Mouse (Mus musculus) small intestine, adult 2 months (tissue): Measurements from ENCODE around the gene Ext2. TPM values are rescaled to one million over a fixed set of nuclear protein-coding genes. Genes with fewer than 3 reads are reported as not detected.

Experiments used
- H3K27ac ChIP-seq: fragments of 200-500 bp; 2 replicates; pipeline ENCODE4 v1.5.1; 2012; ENCODE audit warnings: low read depth, low read length, control low read depth, inconsistent platforms; ENCODE audit not compliant: insufficient read depth
- H3K27me3 ChIP-seq: fragments of 200-500 bp; 2 replicates; pipeline ENCODE4 v1.6.1; 2012; ENCODE audit warnings: mild to moderate bottlenecking, moderate library complexity, low read length, inconsistent platforms; ENCODE audit not compliant: control insufficient read depth, insufficient read depth
- H3K36me3 ChIP-seq: fragments of 200-500 bp; 2 replicates; pipeline ENCODE4 v1.6.1; 2012; ENCODE audit warnings: mild to moderate bottlenecking, low read length, control low read depth, inconsistent platforms; ENCODE audit not compliant: control insufficient read depth, insufficient read depth
- H3K4me1 ChIP-seq: fragments of 200-500 bp; 2 replicates; pipeline ENCODE4 v1.6.1; 2012; ENCODE audit warnings: low read length, inconsistent platforms, mixed read lengths; ENCODE audit not compliant: control insufficient read depth, insufficient read depth, insufficient read length
- H3K4me3 ChIP-seq: fragments of 200-500 bp; 2 replicates; pipeline ENCODE4 v1.5.1; 2012; ENCODE audit warnings: low read depth, mild to moderate bottlenecking, control low read depth, inconsistent platforms, low read length, moderate library complexity
- CTCF ChIP-seq: fragments of 200-500 bp; IDR thresholded peaks from 2 replicates; pipeline ENCODE4 v1.5.1; 2012; ENCODE audit warnings: low read depth, mild to moderate bottlenecking, control low read depth, inconsistent platforms, low read length, moderate library complexity, mixed read lengths; ENCODE audit not compliant: insufficient replicate concordance, insufficient read length; ENCODE audit errors: extremely low read depth
- POLR2A ChIP-seq: fragments of 200-500 bp; IDR thresholded peaks from 2 replicates; pipeline ENCODE4 v1.6.1; 2012; ENCODE audit warnings: low read depth, mild to moderate bottlenecking, control low read depth, inconsistent platforms, low read length, moderate library complexity
- WGBS: fragments of 180-500 bp; shearing (Covaris S2); methylation state at CpG from one replicate; pipeline ENCODE4 v1.1.7; 2018; 5-methylcytosine and 5-hydroxymethylcytosine counted together
- polyA plus RNA-seq: library from polyadenylated mRNA; depleted of rRNA; stranded (reverse); fragments of >200 nt; gene quantifications from 2 replicates; pipeline ENCODE4 v1.2.3, GENCODE M21; 2012

The Ext2 gene
- polyA plus RNA-seq, 1 experiment: 28.6 TPM

- Histone ChIP-seq H3K27ac (no peak overlapping the region), H3K27me3 (no peaks in the 10 kb centered on the region), H3K4me3 (no peak overlapping the region), H3K36me3 (0 out of 2 replicates have a peak, but pooled peaks cover 1% of the 10 kb centered on the region), H3K4me1 (peaks cover 5% of the 10 kb centered on the region; the same call in 1 of the 2 replicates)
- 92% methylated on average over 6 of the region's 6 CpGs for WGBS
- TF ChIP-seq POLR2A (no peak), CTCF (no peak)
These were observed 52.5 kb downstream of the Ext2 start for GRCm38 (mm10) chr2:93769875-93770274.

GRCm38 (mm10) chr2:93765721-93766120 is 56.6 kb downstream of the Ext2 start:
- Histone ChIP-seq H3K27me3 (no peaks in the 10 kb centered on the region), H3K4me3 (no peak overlapping the region), H3K27ac (no peak overlapping the region), H3K36me3 (peaks cover 9% of the 10 kb centered on the region), H3K4me1 (no peaks in the 10 kb centered on the region)
- 96% methylated on average over 5 of the region's 5 CpGs for WGBS
- TF ChIP-seq POLR2A (no peak), CTCF (no peak)

GRCm38 (mm10) chr2:93764211-93764610 is 58.2 kb downstream of the Ext2 start:
- no peak overlapping the region for H3K27ac ChIP-seq
- peaks cover 9% of the 10 kb centered on the region for H3K36me3 ChIP-seq
- no peak overlapping the region for H3K4me3 ChIP-seq
- 92% methylated on average over 3 of the region's 3 CpGs for WGBS
- no peaks in the 10 kb centered on the region for H3K27me3 ChIP-seq
- no peak for TF ChIP-seq CTCF
- TF ChIP-seq POLR2A: no peak
- no peaks in the 10 kb centered on the region for H3K4me1 ChIP-seq

GRCm38 (mm10) chr2:93760389-93760788 is 62.0 kb downstream of the Ext2 start:
- Histone ChIP-seq H3K4me1 (no peaks in the 10 kb centered on the region), H3K27ac (no peak overlapping the region), H3K36me3 (peaks cover 8% of the 10 kb centered on the region), H3K4me3 (no peak overlapping the region), H3K27me3 (no peaks in the 10 kb centered on the region)
- WGBS: 94% methylated on average over 3 of the region's 3 CpGs
- no peak for TF ChIP-seq CTCF
- no peak for TF ChIP-seq POLR2A

GRCm38 (mm10) chr2:93759173-93759572 is 63.2 kb downstream of the Ext2 start:
- H3K27ac ChIP-seq: no peak overlapping the region
- H3K4me1 ChIP-seq: no peaks in the 10 kb centered on the region
- no peaks in the 10 kb centered on the region for H3K27me3 ChIP-seq
- H3K4me3 ChIP-seq: no peak overlapping the region
- no peak for TF ChIP-seq CTCF
- TF ChIP-seq POLR2A: no peak
- WGBS: 81% methylated on average over 7 of the region's 7 CpGs
- peaks cover 8% of the 10 kb centered on the region for H3K36me3 ChIP-seq

GRCm38 (mm10) chr2:93758298-93758697 is 64.1 kb downstream of the Ext2 start:
- no peak overlapping the region for H3K4me3 ChIP-seq
- no peaks in the 10 kb centered on the region for H3K4me1 ChIP-seq
- 86% methylated on average over 6 of the region's 6 CpGs for WGBS
- no peak overlapping the region for H3K27ac ChIP-seq
- no peaks in the 10 kb centered on the region for H3K27me3 ChIP-seq
- TF ChIP-seq POLR2A (no peak), CTCF (no peak)
- H3K36me3 ChIP-seq: peaks cover 8% of the 10 kb centered on the region

- no peaks in the 10 kb centered on the region for H3K36me3 ChIP-seq
- H3K27ac ChIP-seq: no peak overlapping the region
- 86% methylated on average over 2 of the region's 2 CpGs for WGBS
- no peaks in the 10 kb centered on the region for H3K4me1 ChIP-seq
- H3K27me3 ChIP-seq: no peaks in the 10 kb centered on the region
- H3K4me3 ChIP-seq: no peak overlapping the region
- no peak for TF ChIP-seq POLR2A
These were observed 68.0 kb downstream of the Ext2 start for GRCm38 (mm10) chr2:93754366-93754765.

- Histone ChIP-seq H3K36me3 (no peaks in the 10 kb centered on the region), H3K4me1 (no peaks in the 10 kb centered on the region), H3K27ac (no peak overlapping the region), H3K4me3 (no peak overlapping the region), H3K27me3 (no peaks in the 10 kb centered on the region)
- TF ChIP-seq POLR2A (no peak), CTCF (no peak)
- 86% methylated on average over 6 of the region's 6 CpGs for WGBS
These were observed 69.1 kb downstream of the Ext2 start for GRCm38 (mm10) chr2:93753147-93753758.
